Mouse (Mus musculus) lung, postnatal 0 days (tissue): ENCODE data around the gene Zzef1.

Source experiments
- CTCF ChIP-seq: IDR thresholded peaks from 2 replicates; pipeline ENCODE4 v1.5.1; 2016; ENCODE audit warnings: antibody characterized with exemption, mild to moderate bottlenecking
- EP300 ChIP-seq: IDR thresholded peaks from 2 replicates; pipeline ENCODE4 v1.6.1; 2016; ENCODE audit warnings: antibody characterized with exemption, mild to moderate bottlenecking, control low read depth

- no peak for TF ChIP-seq CTCF
- TF ChIP-seq EP300: no peak
Observed at GRCm38 (mm10) chr11:72796773-72797338, 830 bp downstream of the Zzef1 start.
